Mouse (Mus musculus) midbrain, embryonic 16.5 days (tissue): ENCODE measurements around the gene Fam189a1. TPM values are rescaled to one million over a fixed set of nuclear protein-coding genes. Genes with fewer than 3 reads are reported as not detected.

Experiments used
- ATAC-seq: fragments of 200-750 bp; cut with Nextera tagmentation; 2 replicates; pipeline ENCODE4 v1.8.0; 2017; ENCODE audit warnings: moderate TSS enrichment
- H3K27ac ChIP-seq: fragments of 300-500 bp; sonication (generic); 2 replicates; pipeline ENCODE4 v1.5.1; 2014; ENCODE audit warnings: mild to moderate bottlenecking, low read length, mixed read lengths
- H3K27me3 ChIP-seq: fragments of 300-500 bp; sonication (generic); 2 replicates; pipeline ENCODE4 v1.6.1; 2014; ENCODE audit warnings: low read depth, low read length, mixed read lengths; ENCODE audit not compliant: control insufficient read depth, insufficient read depth
- H3K36me3 ChIP-seq: fragments of 300-500 bp; sonication (generic); 2 replicates; pipeline ENCODE4 v1.6.1; 2014; ENCODE audit warnings: mild to moderate bottlenecking, low read length, moderate library complexity, mixed read lengths; ENCODE audit not compliant: control insufficient read depth, insufficient read depth
- H3K4me1 ChIP-seq: fragments of 300-500 bp; sonication (generic); 2 replicates; pipeline ENCODE4 v1.6.1; 2014; ENCODE audit warnings: mild to moderate bottlenecking, low read length, mixed read lengths; ENCODE audit not compliant: control insufficient read depth, insufficient read depth
- H3K4me2 ChIP-seq: fragments of 300-500 bp; sonication (generic); 2 replicates; pipeline ENCODE4 v1.6.1; 2014; ENCODE audit warnings: mild to moderate bottlenecking, low read length, mixed read lengths
- H3K4me3 ChIP-seq: fragments of 300-500 bp; sonication (generic); 2 replicates; pipeline ENCODE4 v1.5.1; 2014; ENCODE audit warnings: low read depth, mild to moderate bottlenecking, low read length, moderate library complexity, mixed read lengths
- H3K9ac ChIP-seq: fragments of 300-500 bp; sonication (generic); 2 replicates; pipeline ENCODE4 v1.6.1; 2014; ENCODE audit warnings: low read depth, low read length, mixed read lengths
- H3K9me3 ChIP-seq: fragments of 300-500 bp; sonication (generic); replicated peaks from 2 replicates; pipeline ENCODE4 v1.6.1; 2014; ENCODE audit warnings: mild to moderate bottlenecking, low read length, mixed read lengths; ENCODE audit not compliant: control insufficient read depth, poor library complexity, severe bottlenecking
- WGBS: fragments of 180-500 bp; shearing (Covaris S2); extraction: QIAGEN DNeasy Blood & Tissue Kit; methylation state at CpG from one replicate; pipeline ENCODE4 v1.1.7; 2014; 5-methylcytosine and 5-hydroxymethylcytosine counted together
- polyA plus RNA-seq: library from polyadenylated mRNA; unstranded; fragments of >200 nt; fragmentation: Nextera tagmentation; extraction: Ambion mirVana; gene quantifications from 2 replicates; pipeline ENCODE4 v1.2.1, GENCODE M21; 2015

The Fam189a1 gene
- polyA plus RNA-seq, 1 experiment from 2014 or later = 7.6 TPM

DNA sequence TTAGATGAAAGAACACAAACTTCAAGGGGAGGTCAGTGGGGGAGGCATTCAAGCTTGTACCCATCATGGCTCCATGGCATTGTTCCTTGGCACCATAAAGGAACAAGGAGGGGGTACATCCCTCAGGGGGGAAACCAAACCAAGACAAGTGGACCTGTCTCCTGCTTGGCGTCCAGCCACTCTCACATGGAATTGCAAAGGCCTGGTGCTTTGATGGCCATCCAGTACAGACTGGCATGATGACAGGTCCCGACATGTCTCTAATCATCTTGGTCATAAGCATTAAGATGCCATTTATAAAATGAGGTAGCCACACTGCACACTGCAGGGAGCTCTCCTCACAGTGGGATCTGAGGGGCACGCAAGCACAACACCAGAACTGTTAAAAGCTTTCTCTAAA, 41.0 kb downstream of the Fam189a1 start:
- Histone ChIP-seq H3K4me1 (no peaks in the 10 kb centered on the region), H3K9ac (no peak overlapping the region), H3K4me2 (no peak overlapping the region), H3K27me3 (no peaks in the 10 kb centered on the region), H3K27ac (no peak overlapping the region), H3K9me3 (no peaks in the 10 kb centered on the region), H3K4me3 (no peak overlapping the region), H3K36me3 (no peaks in the 10 kb centered on the region)
- no peak for ATAC-seq
- 81% methylated on average over 3 of the region's 3 CpGs for WGBS

DNA sequence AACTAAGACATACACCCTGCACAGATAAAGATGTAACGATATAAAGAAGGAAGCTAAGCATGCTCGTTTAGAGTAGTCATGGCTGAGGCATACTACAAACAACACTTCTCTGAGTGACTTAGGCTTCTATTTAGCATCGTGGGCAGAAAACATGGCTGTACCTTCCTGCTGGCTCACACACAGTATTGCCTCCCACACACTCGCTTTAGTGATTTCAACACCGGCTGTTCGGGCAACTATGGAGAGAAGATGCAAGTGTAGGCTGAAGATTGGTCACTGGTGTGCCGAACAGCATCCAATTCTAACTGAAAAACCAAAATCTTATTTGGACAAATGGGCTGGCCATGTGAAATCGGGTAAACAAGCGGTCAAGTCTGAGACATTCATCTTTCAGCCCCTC, 44.7 kb downstream of the Fam189a1 start:
- no peak for ATAC-seq
- no peak overlapping the region for H3K4me3 ChIP-seq
- no peaks in the 10 kb centered on the region for H3K4me1 ChIP-seq
- no peak overlapping the region for H3K9ac ChIP-seq
- no peak overlapping the region for H3K4me2 ChIP-seq
- H3K36me3 ChIP-seq = no peaks in the 10 kb centered on the region
- no peaks in the 10 kb centered on the region for H3K9me3 ChIP-seq
- no peak overlapping the region for H3K27ac ChIP-seq
- 93% methylated on average over 9 of the region's 9 CpGs for WGBS
- H3K27me3 ChIP-seq = no peaks in the 10 kb centered on the region

DNA sequence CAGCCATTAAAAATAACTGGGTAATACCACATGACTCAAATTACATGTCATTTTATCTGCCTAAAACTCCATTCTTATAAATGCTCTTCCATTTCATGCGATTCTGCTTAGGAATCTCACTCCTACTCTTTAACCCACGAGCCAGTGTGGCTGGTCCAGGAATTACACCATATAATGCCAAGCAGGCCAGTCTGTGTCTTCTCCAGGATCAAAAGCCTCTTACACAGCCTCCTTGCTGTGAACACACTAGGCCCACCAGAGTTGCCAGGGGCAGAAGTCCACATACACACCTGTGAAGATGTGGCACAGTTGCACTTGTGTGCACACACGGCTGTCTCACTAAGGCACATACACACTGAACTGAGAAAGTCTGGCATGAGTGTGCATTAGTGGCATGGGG, 50.8 kb downstream of the Fam189a1 start:
- Histone ChIP-seq H3K27me3 (no peaks in the 10 kb centered on the region), H3K9me3 (no peaks in the 10 kb centered on the region), H3K4me3 (no peak overlapping the region), H3K27ac (no peak overlapping the region), H3K9ac (no peak overlapping the region), H3K4me1 (no peaks in the 10 kb centered on the region), H3K4me2 (no peak overlapping the region), H3K36me3 (no peaks in the 10 kb centered on the region)
- ATAC-seq = no peak
- 88% methylated on average over 3 of the region's 3 CpGs for WGBS

DNA sequence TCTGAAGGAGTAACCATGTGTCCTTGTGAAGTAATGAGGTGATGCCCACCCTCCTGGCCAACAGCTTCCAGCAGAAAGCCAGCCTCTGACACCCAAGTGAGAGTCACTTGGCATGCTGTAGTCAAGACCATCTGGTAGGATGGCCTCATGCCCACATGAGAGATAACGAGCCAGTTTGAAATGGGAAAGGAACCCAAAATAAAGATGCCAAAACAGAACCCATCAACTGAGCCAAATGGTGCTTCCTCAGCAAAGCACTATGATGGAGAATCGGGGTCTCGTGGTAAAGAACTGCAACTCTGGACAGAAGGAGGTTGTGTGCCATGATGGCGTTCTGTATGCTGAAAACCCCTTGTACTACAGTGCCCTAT, 51.3 kb downstream of the Fam189a1 start:
- Histone ChIP-seq H3K27ac (no peak overlapping the region), H3K4me1 (no peaks in the 10 kb centered on the region), H3K9ac (no peak overlapping the region), H3K4me3 (no peak overlapping the region), H3K4me2 (no peak overlapping the region), H3K9me3 (no peaks in the 10 kb centered on the region), H3K27me3 (no peaks in the 10 kb centered on the region), H3K36me3 (no peaks in the 10 kb centered on the region)
- no peak for ATAC-seq
- 94% methylated on average over 4 of the region's 4 CpGs for WGBS

DNA sequence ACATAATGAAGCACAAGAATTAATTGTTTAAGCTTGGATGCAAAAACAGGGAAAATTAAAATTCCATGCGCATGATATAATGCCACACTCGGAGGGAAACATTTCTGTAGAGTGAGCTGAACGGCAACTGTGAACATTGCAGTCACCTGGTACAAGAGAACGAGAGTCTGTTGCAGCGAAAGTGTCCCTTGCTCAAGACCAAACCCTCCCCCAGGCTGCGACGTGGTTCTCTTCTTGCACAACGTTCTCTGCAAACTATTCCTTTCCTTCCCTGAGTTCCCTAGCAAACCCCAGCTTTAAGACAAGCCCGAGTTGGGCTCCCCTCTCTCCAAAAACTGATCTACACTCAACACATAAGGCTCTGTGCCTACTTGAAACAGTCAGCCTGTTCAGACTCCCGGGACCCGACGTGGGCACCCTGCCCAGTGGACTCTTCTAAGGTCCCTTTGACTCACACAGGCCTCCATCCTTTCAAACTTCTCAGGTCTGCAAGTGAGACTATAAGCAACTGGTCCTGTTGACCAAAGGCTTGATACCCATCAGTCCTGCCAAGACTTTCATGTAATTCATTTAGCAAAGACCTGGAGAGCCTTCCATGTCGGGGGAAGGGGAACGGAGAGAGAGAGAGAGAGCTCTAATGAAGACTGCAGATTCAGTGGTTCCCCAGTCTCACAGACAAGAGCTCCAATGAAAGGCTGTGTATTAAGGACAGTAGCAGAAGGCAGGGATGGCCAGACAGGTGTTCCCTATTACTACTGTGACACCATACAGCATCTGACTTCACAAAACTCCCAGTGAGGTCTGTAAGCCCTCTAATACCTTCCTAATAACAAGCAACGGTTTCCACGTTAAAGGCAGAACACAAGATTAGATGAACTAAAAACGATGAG, 51.9 kb downstream of the Fam189a1 start:
- Histone ChIP-seq H3K4me3 (no peak overlapping the region), H3K4me1 (no peaks in the 10 kb centered on the region), H3K27me3 (no peaks in the 10 kb centered on the region), H3K9ac (no peak overlapping the region), H3K4me2 (no peak overlapping the region), H3K27ac (no peak overlapping the region), H3K9me3 (no peaks in the 10 kb centered on the region), H3K36me3 (no peaks in the 10 kb centered on the region)
- no peak for ATAC-seq
- 84% methylated on average over 17 of the region's 17 CpGs for WGBS

DNA sequence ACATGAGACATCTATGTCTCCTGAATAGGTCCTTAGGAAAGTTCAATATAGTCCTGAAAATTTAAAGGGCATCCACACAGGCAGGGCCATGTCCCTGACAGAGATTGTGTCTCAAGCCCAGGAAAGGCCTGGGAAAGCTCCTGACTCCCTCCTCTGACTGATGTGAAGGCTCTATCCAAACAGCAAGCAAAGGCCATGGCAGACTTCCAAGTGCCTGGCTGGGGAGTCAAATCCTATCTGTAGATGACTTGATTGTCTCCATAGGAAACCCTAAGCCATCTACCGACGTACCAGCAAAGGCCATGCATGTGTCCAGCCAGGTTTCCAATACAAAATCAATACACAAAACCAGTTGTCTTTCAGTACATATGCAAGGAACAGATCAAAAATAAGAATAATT, 54.7 kb downstream of the Fam189a1 start:
- 79% methylated on average over 2 of the region's 2 CpGs for WGBS
- Histone ChIP-seq H3K9ac (no peak overlapping the region), H3K4me1 (no peaks in the 10 kb centered on the region), H3K4me3 (no peak overlapping the region), H3K36me3 (no peaks in the 10 kb centered on the region), H3K4me2 (no peak overlapping the region), H3K27me3 (no peaks in the 10 kb centered on the region), H3K27ac (no peak overlapping the region), H3K9me3 (no peaks in the 10 kb centered on the region)
- ATAC-seq = no peak

DNA sequence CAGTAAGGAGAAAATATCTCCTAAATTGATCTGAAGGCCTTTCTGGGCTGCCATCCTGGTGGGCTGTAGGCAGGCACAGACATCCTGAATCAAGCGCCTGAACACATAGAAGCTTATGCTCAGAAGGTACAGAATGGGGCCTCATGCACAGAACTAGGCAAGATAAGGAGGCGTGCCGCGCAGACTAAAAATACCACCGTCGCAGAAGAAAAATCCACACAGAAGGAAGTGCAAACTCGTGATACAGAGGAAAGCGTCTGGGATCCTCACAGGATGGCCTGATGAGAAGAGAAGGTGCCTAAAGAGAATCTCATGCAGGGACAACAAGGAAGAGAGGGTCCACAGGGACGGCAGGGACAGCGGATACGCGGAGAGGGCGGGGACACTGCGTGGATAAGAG, 58.7 kb downstream of the Fam189a1 start:
- no peaks in the 10 kb centered on the region for H3K27me3 ChIP-seq
- H3K4me2 ChIP-seq = no peak overlapping the region
- no peak overlapping the region for H3K4me3 ChIP-seq
- H3K27ac ChIP-seq = no peak overlapping the region
- no peaks in the 10 kb centered on the region for H3K36me3 ChIP-seq
- 90% methylated on average over 14 of the region's 14 CpGs for WGBS
- H3K9ac ChIP-seq = no peak overlapping the region
- no peaks in the 10 kb centered on the region for H3K4me1 ChIP-seq
- ATAC-seq = no peak
- no peaks in the 10 kb centered on the region for H3K9me3 ChIP-seq

DNA sequence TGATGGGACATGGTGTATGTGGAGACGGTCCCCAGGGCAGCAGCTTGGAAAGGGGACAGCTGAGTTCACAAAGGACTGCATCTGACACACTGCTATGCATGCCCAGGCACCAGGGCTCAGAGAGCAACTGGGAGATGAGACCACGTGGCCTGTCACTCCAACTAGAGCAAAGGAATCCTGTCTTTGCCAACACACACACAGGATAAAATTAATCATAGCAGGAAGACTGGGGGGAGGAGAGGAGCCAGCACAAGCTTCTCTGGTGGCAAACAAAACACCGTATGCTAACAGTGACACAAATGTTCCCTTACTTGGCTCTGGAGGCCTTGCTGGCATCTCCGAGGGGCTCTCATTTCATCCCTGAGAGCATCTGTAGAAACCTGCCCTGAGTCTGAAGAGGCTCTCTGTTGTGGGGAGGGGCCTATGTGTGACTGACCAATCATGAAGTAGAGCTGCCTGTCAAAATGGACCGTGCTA, 60.7 kb downstream of the Fam189a1 start:
- Histone ChIP-seq H3K9ac (no peak overlapping the region), H3K27me3 (no peaks in the 10 kb centered on the region), H3K4me3 (no peak overlapping the region), H3K4me1 (no peaks in the 10 kb centered on the region), H3K9me3 (no peaks in the 10 kb centered on the region), H3K36me3 (no peaks in the 10 kb centered on the region), H3K27ac (no peak overlapping the region), H3K4me2 (no peak overlapping the region)
- ATAC-seq = no peak; the same call in 1 of the 2 replicates
- WGBS = 58% methylated on average over 5 of the region's 5 CpGs

DNA sequence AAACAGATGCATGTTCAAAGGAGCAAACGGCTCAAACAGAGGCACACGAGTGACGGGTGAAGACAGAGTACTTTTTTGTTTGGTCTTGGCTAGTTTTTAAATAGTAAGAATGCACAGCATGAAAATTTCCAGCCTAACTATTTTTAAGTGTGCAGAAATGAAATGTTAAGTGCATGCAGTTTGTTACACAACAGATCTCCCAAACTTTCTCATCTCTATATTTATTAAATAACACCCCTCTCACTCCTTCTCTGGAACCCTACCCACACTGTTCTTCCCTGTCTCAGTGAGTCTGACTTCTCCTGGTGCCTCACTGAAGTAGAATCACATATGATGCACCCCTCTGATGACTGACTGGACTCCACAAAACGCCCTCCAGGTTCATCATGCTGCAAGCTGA, 63.1 kb downstream of the Fam189a1 start:
- ATAC-seq = no peak
- Histone ChIP-seq H3K9me3 (no peaks in the 10 kb centered on the region), H3K27me3 (no peaks in the 10 kb centered on the region), H3K36me3 (no peaks in the 10 kb centered on the region), H3K4me1 (no peaks in the 10 kb centered on the region), H3K27ac (no peak overlapping the region), H3K4me2 (no peak overlapping the region), H3K4me3 (no peak overlapping the region), H3K9ac (no peak overlapping the region)
- 88% methylated on average over 4 of the region's 4 CpGs for WGBS
